Comparison of ENCODE assay signal across 10 mouse cellular contexts in the genomic region with DNA sequence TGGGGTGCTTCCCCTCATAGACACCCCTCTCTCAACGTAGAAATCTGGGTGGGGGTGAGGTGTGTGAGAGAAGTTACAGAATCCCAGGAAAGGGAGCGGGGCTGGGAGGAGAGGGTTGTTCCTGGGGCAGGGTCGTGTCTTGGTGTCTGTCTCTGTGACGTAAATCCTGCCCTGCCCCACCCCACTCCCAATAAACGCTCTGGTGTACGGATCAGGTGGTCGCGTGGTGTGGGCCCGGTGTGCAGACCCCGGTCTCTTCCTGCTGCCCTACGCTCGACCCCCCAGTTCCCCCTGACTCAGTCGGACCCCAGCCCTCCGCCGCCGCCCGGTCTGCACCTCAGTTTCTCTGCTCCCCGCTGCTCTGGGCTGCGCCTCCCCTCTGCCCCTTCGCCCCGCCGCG. TPM values are rescaled to one million over a fixed set of nuclear protein-coding genes. Genes with fewer than 3 reads are reported as not detected.
DNase-seq lines count a peak whose midpoint lies in the region; ATAC-seq and TF ChIP-seq lines count a peak whose summit lies in the region.
"Had no signal": no experiment of that assay in that cellular context is flagged by ENCODE, and none has a peak within 500 bp of the region (broad histone marks: within the 10 kb centered on the region; RNA-seq: fewer than 3 reads in every experiment).

No protein-coding gene starts in this region.

- no peaks in the 10 kb centered on the region for H3K36me3 ChIP-seq in heart, embryonic 15.5 days
- no peaks in the 10 kb centered on the region for H3K36me3 ChIP-seq in forebrain, embryonic 15.5 days
- no peaks in the 10 kb centered on the region for H3K36me3 ChIP-seq in midbrain, embryonic 11.5 days (ENCODE audit: control insufficient read depth, insufficient read depth, low read length)

- DNase-seq in heart, adult 8-10 months (ENCODE audit: low spot score), result no peak
- DNase-seq in midbrain, embryonic 11.5 days (ENCODE audit: low spot score, missing footprints), result no peak
- DNase-seq in gastrocnemius, postnatal 10 days, result no peak
- no peak for DNase-seq in cerebellum, postnatal 36 days
- DNase-seq: gastrocnemius, postnatal 14 days had no signal

- peaks cover 2% of the 10 kb centered on the region; the same call in 1 of the 2 replicates for H3K9me3 ChIP-seq in heart, embryonic 15.5 days (replicated peaks)
- H3K9me3 ChIP-seq in forebrain, embryonic 15.5 days, result no peaks in the 10 kb centered on the region
- no peaks in the 10 kb centered on the region; the same call in 1 of the 2 replicates for H3K9me3 ChIP-seq in midbrain, embryonic 11.5 days (ENCODE audit: control insufficient read depth, low read length)

- no peak overlapping the region for H3K9ac ChIP-seq in heart, embryonic 15.5 days
- no peak overlapping the region for H3K9ac ChIP-seq in forebrain, embryonic 15.5 days (replicated peaks)
- H3K9ac ChIP-seq in midbrain, embryonic 11.5 days (ENCODE audit: low read length), result peak overlapping the region; percentile 20; the same call in 1 of the 2 replicates

- H3K4me1 ChIP-seq in heart, embryonic 15.5 days (replicated peaks), result peaks cover 14% of the 10 kb centered on the region
- no peaks in the 10 kb centered on the region for H3K4me1 ChIP-seq in cortical plate, adult 2 months (ENCODE audit: control insufficient read depth, insufficient read depth, low read length)
- H3K4me1 ChIP-seq in forebrain, embryonic 15.5 days, result peaks cover 17% of the 10 kb centered on the region
- peaks cover 7% of the 10 kb centered on the region for H3K4me1 ChIP-seq in midbrain, embryonic 11.5 days (ENCODE audit: control insufficient read depth, insufficient read depth, low read length)

- peak overlapping the region; percentile 26 for H3K4me3 ChIP-seq in heart, embryonic 15.5 days
- no peak overlapping the region for H3K4me3 ChIP-seq in cortical plate, adult 2 months (ENCODE audit: insufficient read depth, low read length)
- H3K4me3 ChIP-seq in forebrain, embryonic 15.5 days, result peak overlapping the region; percentile 15; the same call in 1 of the 2 replicates
- peak overlapping the region; percentile 1; the same call in 1 of the 2 replicates for H3K4me3 ChIP-seq in midbrain, embryonic 11.5 days (ENCODE audit: low read depth, low read length)

- ATAC-seq in heart, embryonic 15.5 days (replicated peaks; ENCODE audit: insufficient number of reproducible peaks, insufficient read depth, low FRiP score, low read depth), result no peak
- ATAC-seq in forebrain, embryonic 15.5 days (replicated peaks), result no peak
- ATAC-seq in midbrain, embryonic 11.5 days (ENCODE audit: low FRiP score), result 0 out of 2 replicates have a peak, but pooled peaks have one; percentile 11
- no peak for ATAC-seq in activated CD4-positive, CD25-positive, alpha-beta regulatory T cell, adult 4 months

- H3K4me2 ChIP-seq in heart, embryonic 15.5 days, result peak overlapping the region; percentile 45
- H3K4me2 ChIP-seq in forebrain, embryonic 15.5 days (replicated peaks), result peak overlapping the region; percentile 31
- peak overlapping the region; percentile 25 for H3K4me2 ChIP-seq in midbrain, embryonic 11.5 days

- no peak for TF ChIP-seq CTCF in cortical plate, adult 2 months (IDR thresholded peaks at IDR 0.05; ENCODE audit: extremely low read depth, insufficient read depth, low read length)

- no peak overlapping the region for H3K27ac ChIP-seq in heart, embryonic 15.5 days
- no peak overlapping the region for H3K27ac ChIP-seq in cortical plate, adult 2 months (ENCODE audit: insufficient read depth, low read length)
- H3K27ac ChIP-seq in forebrain, embryonic 15.5 days (replicated peaks), result no peak overlapping the region
- no peak overlapping the region for H3K27ac ChIP-seq in midbrain, embryonic 11.5 days (ENCODE audit: low read depth, low read length)
- H3K27ac ChIP-seq: macrophage had no signal

- peaks cover 83% of the 10 kb centered on the region for H3K27me3 ChIP-seq in heart, embryonic 15.5 days
- H3K27me3 ChIP-seq in forebrain, embryonic 15.5 days, result peaks cover 85% of the 10 kb centered on the region
- peaks cover 71% of the 10 kb centered on the region for H3K27me3 ChIP-seq in midbrain, embryonic 11.5 days (ENCODE audit: control insufficient read depth, insufficient read depth, low read length)

- TF ChIP-seq POLR2A in cortical plate, adult 2 months (IDR thresholded peaks at IDR 0.05; ENCODE audit: extremely low read depth, insufficient read depth, low read length), result peak; percentile 39; the same call in 1 of the 2 replicates

- WGBS in heart, embryonic 15.5 days, result 2% methylated on average over 23 of the region's 23 CpGs
- under 1% methylated on average over 23 of the region's 23 CpGs for WGBS in forebrain, embryonic 15.5 days
- whole genome bisulfite sequencing in midbrain, embryonic 11.5 days, result 2% methylated on average over 23 of the region's 23 CpGs

RNA-seq across cellular contexts. Expression of gene Gfy, which starts 3.4 kb away (rescaled TPM):
- 0.10 TPM in 1 of 2 replicates, not detected in the other for polyA plus RNA-seq in heart, embryonic 15.5 days (2015; fragmentation: Nextera tagmentation; extraction: Ambion mirVana)
- not detected for total RNA-seq in heart, adult 8-10 months (2022)
- 0.38 and 0.62 TPM in 2 replicates for polyA plus RNA-seq in cortical plate, adult 2 months (2012; rRNA removed)
- polyA plus RNA-seq in forebrain, embryonic 15.5 days (2015; fragmentation: Nextera tagmentation; extraction: Ambion mirVana), result not detected in 2 replicates
- polyA plus RNA-seq in midbrain, embryonic 11.5 days (2014; fragmentation: Nextera tagmentation; extraction: Ambion mirVana), result not detected in 2 replicates
- not detected for polyA plus RNA-seq in activated CD4-positive, CD25-positive, alpha-beta regulatory T cell, adult 4 months (2017; shearing (Covaris generic))
- total RNA-seq in gastrocnemius, postnatal 10 days (2021), result under 1 TPM; 0.49 to 0.63 TPM
- polyA plus RNA-seq: macrophage had no signal

RNA-seq across cellular contexts. Expression of gene Pth2, which starts 4.9 kb away (rescaled TPM):
- polyA plus RNA-seq in heart, embryonic 15.5 days (2015; fragmentation: Nextera tagmentation; extraction: Ambion mirVana), result not detected in 2 replicates
- total RNA-seq in heart, adult 8-10 months (2022), result not detected
- polyA plus RNA-seq in cortical plate, adult 2 months (2012; rRNA removed), result not detected in 2 replicates
- polyA plus RNA-seq in forebrain, embryonic 15.5 days (2015; fragmentation: Nextera tagmentation; extraction: Ambion mirVana), result not detected in 2 replicates
- polyA plus RNA-seq in midbrain, embryonic 11.5 days (2014; fragmentation: Nextera tagmentation; extraction: Ambion mirVana), result 0.53 and 0.63 TPM in 2 replicates
- polyA plus RNA-seq in activated CD4-positive, CD25-positive, alpha-beta regulatory T cell, adult 4 months (2017; shearing (Covaris generic)), result not detected
- total RNA-seq in gastrocnemius, postnatal 10 days (2021), result not detected
- total RNA-seq: gastrocnemius, postnatal 14 days had no signal
- polyA plus RNA-seq: macrophage had no signal

RNA-seq across cellular contexts. Expression of gene Slc17a7, which starts 12.2 kb away (rescaled TPM):
- 2.7 and 3.5 TPM in 2 replicates for polyA plus RNA-seq in heart, embryonic 15.5 days (2015; fragmentation: Nextera tagmentation; extraction: Ambion mirVana)
- 10 to 100 TPM; 32.0 to 50.7 (median 41.1) TPM for total RNA-seq in heart, adult 8-10 months (2022)
- polyA plus RNA-seq in cortical plate, adult 2 months (2012; rRNA removed), result 1,033 and 1,121 TPM in 2 replicates
- polyA plus RNA-seq in forebrain, embryonic 15.5 days (2015; fragmentation: Nextera tagmentation; extraction: Ambion mirVana), result 20.1 and 24.0 TPM in 2 replicates
- 0.40 and 0.51 TPM in 2 replicates for polyA plus RNA-seq in midbrain, embryonic 11.5 days (2014; fragmentation: Nextera tagmentation; extraction: Ambion mirVana)
- not detected for polyA plus RNA-seq in activated CD4-positive, CD25-positive, alpha-beta regulatory T cell, adult 4 months (2017; shearing (Covaris generic))
- 1 to 10 TPM; 4.7 to 4.9 TPM for total RNA-seq in gastrocnemius, postnatal 10 days (2021)
- polyA plus RNA-seq: macrophage had no signal

RNA-seq across cellular contexts. Expression of gene Aldh16a1, which starts 21.5 kb away (rescaled TPM):
- 26.4 and 40.4 TPM in 2 replicates for polyA plus RNA-seq in heart, embryonic 15.5 days (2015; fragmentation: Nextera tagmentation; extraction: Ambion mirVana)
- 10 to 100 TPM; 24.9 to 36.9 (median 29.2) TPM for total RNA-seq in heart, adult 8-10 months (2022)
- 8.1 and 10.3 TPM in 2 replicates for polyA plus RNA-seq in cortical plate, adult 2 months (2012; rRNA removed)
- polyA plus RNA-seq in forebrain, embryonic 15.5 days (2015; fragmentation: Nextera tagmentation; extraction: Ambion mirVana), result 25.6 and 30.8 TPM in 2 replicates
- 22.0 and 25.7 TPM in 2 replicates for polyA plus RNA-seq in midbrain, embryonic 11.5 days (2014; fragmentation: Nextera tagmentation; extraction: Ambion mirVana)
- polyA plus RNA-seq in activated CD4-positive, CD25-positive, alpha-beta regulatory T cell, adult 4 months (2017; shearing (Covaris generic)), result 10 to 100 TPM; 21.4 to 27.4 TPM
- 10 to 100 TPM; 23.9 to 28.6 TPM for total RNA-seq in gastrocnemius, postnatal 10 days (2021)

RNA-seq across cellular contexts. Expression of gene Pih1d1, which starts 21.8 kb away (rescaled TPM):
- polyA plus RNA-seq in heart, embryonic 15.5 days (2015; fragmentation: Nextera tagmentation; extraction: Ambion mirVana), result 76.5 and 77.3 TPM in 2 replicates
- 10 to 100 TPM; 40.4 to 50.5 (median 48.0) TPM for total RNA-seq in heart, adult 8-10 months (2022)
- polyA plus RNA-seq in cortical plate, adult 2 months (2012; rRNA removed), result 59.4 and 60.2 TPM in 2 replicates
- polyA plus RNA-seq in forebrain, embryonic 15.5 days (2015; fragmentation: Nextera tagmentation; extraction: Ambion mirVana), result 96.0 and 96.9 TPM in 2 replicates
- 104 and 105 TPM in 2 replicates for polyA plus RNA-seq in midbrain, embryonic 11.5 days (2014; fragmentation: Nextera tagmentation; extraction: Ambion mirVana)
- polyA plus RNA-seq in activated CD4-positive, CD25-positive, alpha-beta regulatory T cell, adult 4 months (2017; shearing (Covaris generic)), result 10 to 100 TPM; 44.4 to 53.0 TPM
- total RNA-seq in gastrocnemius, postnatal 10 days (2021), result 10 to 100 TPM; 46.6 to 48.2 TPM

Comparison
In these comparisons a context has a peak if more than half of its experiments do, and no peak if none do; other contexts are left out.
1. RNA of gene Slc17a7, which starts 12.2 kb away (polyA plus RNA-seq): 1,033 to 1,121 TPM in cortical plate, adult 2 months; 20.1 to 24.0 TPM in forebrain, embryonic 15.5 days, 2.7 to 3.5 TPM in heart, embryonic 15.5 days, 0.40 to 0.51 TPM in midbrain, embryonic 11.5 days and not detected in activated CD4-positive, CD25-positive, alpha-beta regulatory T cell, adult 4 months; every median in the first group is over 10 times any median in the second.
2. Peak in every context shown above with its lines, with median percentiles within 50 percentile points of each other: H3K4me2 ChIP-seq.